Mouse (Mus musculus): ENCODE measurements at regions not wholly inside any gene's neighbourhood (a gene's known extent, or its start where the extent isn't known, plus 50 kb on each side); places are given as distances from the start of the nearest gene placed in this dataset.

GRCm38 (mm10) chr13:30484527-30485185 lies 60.5 kb downstream of the Uqcrfs1 start:
- intact Hi-C loops (cut with DNase I), result no loop called here
- peak in 1 of 2 experiments; percentile 5 for DNase-seq

GRCm38 (mm10) chr13:30479128-30479666 lies 66.0 kb downstream of the Uqcrfs1 start:
- no peak for DNase-seq
- intact Hi-C loops (cut with DNase I), result no loop called here

GRCm38 (mm10) chr13:30478556-30478955 lies 66.6 kb downstream of the Uqcrfs1 start:
- no peak for DNase-seq
- intact Hi-C loops (cut with DNase I), result no loop called here

GRCm38 (mm10) chr13:30471300-30471699 lies 73.9 kb downstream of the Uqcrfs1 start:
- intact Hi-C loops (cut with DNase I), result no loop called here
- DNase-seq, result no peak

GRCm38 (mm10) chr13:30467104-30467503 lies 78.1 kb downstream of the Uqcrfs1 start:
- DNase-seq, result no peak
- intact Hi-C loops (cut with DNase I), result no loop called here

- intact Hi-C loops (cut with DNase I), result no loop called here
- no peak for DNase-seq
These were observed 79.7 kb downstream of the Uqcrfs1 start for GRCm38 (mm10) chr13:30465439-30465838.

GRCm38 (mm10) chr13:30455278-30455681 lies 89.9 kb downstream of the Uqcrfs1 start:
- intact Hi-C loops (cut with DNase I), result no loop called here
- DNase-seq, result no peak

GRCm38 (mm10) chr13:30452126-30452525 lies 93.0 kb downstream of the Uqcrfs1 start:
- no peak for DNase-seq
- intact Hi-C loops (cut with DNase I), result no loop called here

GRCm38 (mm10) chr13:30448895-30449294 lies 96.3 kb downstream of the Uqcrfs1 start:
- intact Hi-C loops (cut with DNase I), result no loop called here
- DNase-seq, result no peak

All from heart, postnatal 36 days (tissue).